Mouse (Mus musculus) left cerebral cortex, postnatal 4 days (tissue): ENCODE data around the gene Proca1. TPM values are rescaled to one million over a fixed set of nuclear protein-coding genes. Genes with fewer than 3 reads are reported as not detected.

Source experiments
- DNase-seq: peaks from one replicate; pipeline ENCODE4 v3.0.0-alpha.2; 2022
- intact Hi-C: fragments of 180-260 bp; cut with DNase I; formaldehyde crosslinking; loops from one replicate; pipeline ENCODE4 v1.15.1; 2025
- microRNA-seq: library from miRNA; unstranded; fragments of <30 nt; microRNA quantifications from one replicate; pipeline ENCODE4 v1.2.0, GENCODE M21; 2022
- total RNA-seq, 2 experiments: library from RNA; stranded (reverse); gene quantifications; 2 replicates each; pipeline ENCODE4 v1.2.3; 2021

Gene Proca1
- total RNA-seq, 2 experiments from 2014 or later = 3.3 to 4.2 TPM

- no peak for DNase-seq
Measured at GRCm38 (mm10) chr11:78211513-78211912, 18.3 kb downstream of the Proca1 start.

GRCm38 (mm10) chr11:78213086-78213817, 20.1 kb downstream of the Proca1 start:
- intact Hi-C loops = no loop called here
- DNase-seq = no peak

More at GRCm38 (mm10) chr11:78211513-78211912, 18.3 kb downstream of the Proca1 start:
- intact Hi-C loops = no loop called here

- intact Hi-C loops = no loop called here
- peak; percentile 29 for DNase-seq
Measured at GRCm38 (mm10) chr11:78215709-78216317, 22.6 kb downstream of the Proca1 start.

GRCm38 (mm10) chr11:78223586-78223985, 30.4 kb downstream of the Proca1 start:
- no peak for DNase-seq
- intact Hi-C loops = loop anchor here (5.0 kb wide), 1 partner anchor 44 kb away; no protein-coding TSS in a partner anchor

GRCm38 (mm10) chr11:78231518-78231917, 38.3 kb downstream of the Proca1 start:
- DNase-seq = no peak
- intact Hi-C loops = no loop called here

- no peak for DNase-seq
- intact Hi-C loops = no loop called here
Measured at GRCm38 (mm10) chr11:78240193-78240857, 47.1 kb downstream of the Proca1 start.

GRCm38 (mm10) chr11:78245261-78245626, 52.1 kb downstream of the Proca1 start:
- intact Hi-C loops = no loop called here
- DNase-seq = no peak

GRCm38 (mm10) chr11:78245627-78246317, 52.6 kb downstream of the Proca1 start, which contains the start of the genes Sdf2 and Supt6:
Sdf2 (plus strand) TSS chr11:78245746.
Supt6 (minus strand) TSS chr11:78245987.
- intact Hi-C loops = no loop called here
- peak; percentile 77 for DNase-seq

- DNase-seq = no peak
- intact Hi-C loops = no loop called here
Measured at GRCm38 (mm10) chr11:78246318-78247011, 53.3 kb downstream of the Proca1 start.

- intact Hi-C loops = no loop called here
- no peak for DNase-seq
Measured at GRCm38 (mm10) chr11:78247012-78247348, 53.8 kb downstream of the Proca1 start.

- DNase-seq = no peak
- intact Hi-C loops = no loop called here
Measured at GRCm38 (mm10) chr11:78247727-78248140, 54.5 kb downstream of the Proca1 start.

Small RNA genes lying within 50 kb of the gene (microRNA-seq; reads per million reads assigned to microRNA genes)
- gene Mir7653 = 1.2 reads per million

Other genes with a start within 250 kb of the Proca1 start
- gene Phf12, start 210.6 kb upstream of the Proca1 start, total RNA-seq = 10 to 100 TPM; 62.0 to 63.9 TPM
- 10 to 100 TPM; 29.1 to 33.5 TPM for gene Dhrs13, start 161.1 kb upstream of the Proca1 start, total RNA-seq
- gene Flot2, start 155.5 kb upstream of the Proca1 start, total RNA-seq = 100 to 1,000 TPM; 108 to 109 TPM
- gene Eral1, start 113.0 kb upstream of the Proca1 start, total RNA-seq = 10 to 100 TPM; 20.0 to 21.0 TPM
- 10 to 100 TPM; 26.9 TPM for gene Fam222b, start 98.7 kb upstream of the Proca1 start, total RNA-seq
- gene Traf4, start 27.8 kb upstream of the Proca1 start, total RNA-seq = 10 to 100 TPM; 74.4 to 79.6 TPM
- gene Nek8, start 16.7 kb upstream of the Proca1 start, total RNA-seq = 1 to 10 TPM; 6.0 to 6.5 TPM
- gene Tlcd1, start 16.7 kb upstream of the Proca1 start, total RNA-seq = 10 to 100 TPM; 15.4 to 17.3 TPM
- 1,000 to 10,000 TPM; 1,093 to 1,122 TPM for gene Rpl23a, start 9.8 kb upstream of the Proca1 start, total RNA-seq
- gene Rab34, start 5.0 kb upstream of the Proca1 start, total RNA-seq = 10 to 100 TPM; 53.4 to 55.9 TPM
- 10 to 100 TPM; 50.2 to 58.7 TPM for gene Sdf2, start 52.4 kb downstream of the Proca1 start, total RNA-seq
- gene Supt6, start 52.6 kb downstream of the Proca1 start, total RNA-seq = 10 to 100 TPM; 72.5 to 75.1 TPM
- gene 2610507B11Rik, start 68.4 kb downstream of the Proca1 start, total RNA-seq = 100 to 1,000 TPM; 111 to 113 TPM
- gene BC030499, start 97.4 kb downstream of the Proca1 start, total RNA-seq = 1 to 10 TPM in 1 of 2 experiments, under 1 TPM in 1; 0.72 to 1.1 TPM
- 1 to 10 TPM; 5.2 to 6.2 TPM for gene Spag5, start 108.1 kb downstream of the Proca1 start, total RNA-seq
- 100 to 1,000 TPM; 109 to 113 TPM for gene Aldoc, start 129.6 kb downstream of the Proca1 start, total RNA-seq
- 10 to 100 TPM; 52.9 to 59.9 TPM for gene Pigs, start 135.0 kb downstream of the Proca1 start, total RNA-seq
- gene Unc119, start 150.1 kb downstream of the Proca1 start, total RNA-seq = 10 to 100 TPM; 51.8 to 57.5 TPM
- not detected for gene Foxn1, start 193.2 kb downstream of the Proca1 start, total RNA-seq
- gene Slc13a2, start 228.8 kb downstream of the Proca1 start, total RNA-seq = not detected